Mouse (Mus musculus) heart, postnatal 0 days (tissue): ENCODE measurements at regions not wholly inside any gene's neighbourhood (a gene's known extent, or its start where the extent isn't known, plus 50 kb on each side); places are given as distances from the start of the nearest gene placed in this dataset.

Experiments used
- CTCF ChIP-seq: IDR thresholded peaks from 2 replicates; pipeline ENCODE4 v1.5.1; 2016; ENCODE audit warnings: antibody characterized with exemption, control low read depth, low read depth
- EP300 ChIP-seq: IDR thresholded peaks from 2 replicates; pipeline ENCODE4 v1.6.1; 2016; ENCODE audit warnings: antibody characterized with exemption, low read depth

DNA sequence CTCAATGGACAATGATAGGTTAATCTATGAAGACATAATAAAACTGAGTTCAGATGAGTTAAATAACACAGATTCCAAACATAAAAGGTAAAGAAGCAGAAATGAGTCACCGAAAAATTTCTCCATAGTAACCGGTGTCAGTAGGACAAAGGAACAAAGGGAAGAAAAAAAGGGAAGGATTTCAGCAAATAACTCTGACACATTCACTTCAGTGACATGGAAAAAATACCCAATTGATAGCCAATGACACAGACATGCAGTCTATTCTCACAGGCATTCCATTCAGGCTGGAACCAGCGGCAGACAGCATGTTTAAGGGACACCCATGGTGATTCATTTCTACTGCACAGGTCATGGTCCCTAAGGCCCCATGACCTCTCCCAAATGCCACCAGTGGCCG, 79.0 kb downstream of the Mis18a start:
- TF ChIP-seq CTCF (no peak), EP300 (no peak)
